Mouse (Mus musculus) left cerebral cortex, adult 2 months (tissue): ENCODE measurements around the gene Ubqlnl. TPM values are rescaled to one million over a fixed set of nuclear protein-coding genes. Genes with fewer than 3 reads are reported as not detected.

ENCODE experiments used
- DNase-seq, 2 experiments: peaks; one replicate each; pipeline ENCODE4 v3.0.0; 2021 to 2022; ENCODE audit warnings: low spot score in 2 of 2, mixed read lengths in 1 of 2; ENCODE audit errors: extremely low spot score in 1 of 2
- H3K27ac ChIP-seq: fragments of 200-600 bp; 2 replicates; pipeline ENCODE4 v1.8.1; 2022
- H3K4me3 ChIP-seq: fragments of 200-600 bp; 2 replicates; pipeline ENCODE4 v1.8.1; 2022
- CTCF ChIP-seq: fragments of 200-600 bp; IDR thresholded peaks from 2 replicates; pipeline ENCODE4 v1.8.1; 2022; ENCODE audit warnings: antibody characterized with exemption, mild to moderate bottlenecking, moderate library complexity
- intact Hi-C: fragments of 180-260 bp; cut with DNase I; formaldehyde crosslinking; loops from one replicate; pipeline ENCODE4 v1.15.1; 2025
- total RNA-seq, 2 experiments: library from RNA; stranded (reverse); gene quantifications; 2 replicates each; pipeline ENCODE4 v1.2.3; 2021

Gene Ubqlnl
- total RNA-seq, 2 experiments from 2014 or later, result not detected

- DNase-seq, result no peak
- no peak for TF ChIP-seq CTCF
- intact Hi-C loops, result no loop called here
- H3K27ac ChIP-seq, result no peak within 1 kb of the TSS
- no peak within 1 kb of the TSS for H3K4me3 ChIP-seq
These were observed 45.7 kb downstream of the Ubqlnl start, which contains the start of gene Olfr646 for GRCm38 (mm10) chr7:104104757-104104972. Olfr646 (plus strand) TSS chr7:104104873.

- Histone ChIP-seq H3K4me3 (no peak overlapping the region), H3K27ac (no peak overlapping the region)
- no peak for TF ChIP-seq CTCF
- intact Hi-C loops, result no loop called here
- DNase-seq, result no peak
These were observed 46.2 kb downstream of the Ubqlnl start for GRCm38 (mm10) chr7:104103913-104104756.

Other genes starting within 250 kb of the Ubqlnl start
- not detected for gene Olfr65, start 247.1 kb downstream of the Ubqlnl start, total RNA-seq
- gene Olfr631, start 221.7 kb downstream of the Ubqlnl start, total RNA-seq, result not detected
- not detected for gene Olfr632, start 216.2 kb downstream of the Ubqlnl start, total RNA-seq
- not detected for gene Olfr633, start 206.1 kb downstream of the Ubqlnl start, total RNA-seq
- gene Olfr635, start 179.4 kb downstream of the Ubqlnl start, total RNA-seq, result under 1 TPM; 0.05 to 0.09 TPM
- gene Olfr638, start 151.8 kb downstream of the Ubqlnl start, total RNA-seq, result not detected
- gene Olfr639, start 133.3 kb downstream of the Ubqlnl start, total RNA-seq, result under 1 TPM; 0.07 to 0.19 TPM
- not detected for gene Olfr640, start 125.0 kb downstream of the Ubqlnl start, total RNA-seq
- gene Olfr641, start 115.1 kb downstream of the Ubqlnl start, total RNA-seq, result not detected
- not detected for gene Olfr642, start 97.9 kb downstream of the Ubqlnl start, total RNA-seq
- gene 4930516K23Rik, start 89.1 kb downstream of the Ubqlnl start, total RNA-seq, result not detected
- gene Olfr644, start 78.7 kb downstream of the Ubqlnl start, total RNA-seq, result not detected
- gene Olfr645, start 65.1 kb downstream of the Ubqlnl start, total RNA-seq, result not detected
- not detected for gene Olfr646, start 45.7 kb downstream of the Ubqlnl start, total RNA-seq
- gene Ubqln5, start 20.7 kb downstream of the Ubqlnl start, total RNA-seq, result not detected
- gene Olfr643, start 13.2 kb downstream of the Ubqlnl start, total RNA-seq, result not detected
- not detected for gene Ubqln3, start 7.3 kb downstream of the Ubqlnl start, total RNA-seq
- gene Olfm5, start 14.3 kb upstream of the Ubqlnl start, total RNA-seq, result not detected
- gene Olfr648, start 32.8 kb upstream of the Ubqlnl start, total RNA-seq, result under 1 TPM; 0.26 to 0.27 TPM
- not detected for gene Olfr649, start 45.4 kb upstream of the Ubqlnl start, total RNA-seq
- under 1 TPM; 0.19 to 0.34 TPM for gene Trim6, start 68.2 kb upstream of the Ubqlnl start, total RNA-seq
- gene Trim34a, start 93.9 kb upstream of the Ubqlnl start, total RNA-seq, result 1 to 10 TPM; 1.0 to 1.3 TPM
- under 1 TPM; 0.43 to 0.51 TPM for gene Trim5, start 137.5 kb upstream of the Ubqlnl start, total RNA-seq
- 1 to 10 TPM; 2.2 to 3.2 TPM for gene Trim12a, start 164.9 kb upstream of the Ubqlnl start, total RNA-seq
- gene Trim34b, start 178.9 kb upstream of the Ubqlnl start, total RNA-seq, result not detected
- 1 to 10 TPM; 1.0 to 1.5 TPM for gene Trim12c, start 202.8 kb upstream of the Ubqlnl start, total RNA-seq
- gene Trim30b, start 219.3 kb upstream of the Ubqlnl start, total RNA-seq, result not detected